Mouse (Mus musculus) embryonic fibroblast, embryonic 13.5 days (primary cell): ENCODE results near the gene Zfp788. TPM values are rescaled to one million over a fixed set of nuclear protein-coding genes. Genes with fewer than 3 reads are reported as not detected.
"Not testable (repeated sequence)": the region's sequence is repeated elsewhere in the genome, so short reads cannot be mapped to it uniquely, and the experiment has no call there.

Experiments used
- H3K27ac ChIP-seq: 2 replicates; pipeline ENCODE4 v1.5.1; 2012; ENCODE audit warnings: low read length, control low read depth, inconsistent platforms; ENCODE audit not compliant: insufficient read depth
- H3K4me1 ChIP-seq: 2 replicates; pipeline ENCODE4 v1.6.1; 2011; ENCODE audit warnings: low read length; ENCODE audit not compliant: control insufficient read depth, insufficient read depth
- H3K4me3 ChIP-seq: 2 replicates; pipeline ENCODE4 v1.5.1; 2011; ENCODE audit warnings: mild to moderate bottlenecking, control low read depth, low read length; ENCODE audit not compliant: insufficient read depth
- CTCF ChIP-seq: IDR thresholded peaks from 2 replicates; pipeline ENCODE4 v1.5.1; 2011; ENCODE audit warnings: mild to moderate bottlenecking, control low read depth, low read length, moderate library complexity, borderline replicate concordance; ENCODE audit not compliant: insufficient read depth
- POLR2A ChIP-seq: IDR thresholded peaks from 2 replicates; pipeline ENCODE4 v1.6.1; 2011; ENCODE audit warnings: low read depth, mild to moderate bottlenecking, control low read depth, low read length, moderate library complexity
- polyA plus RNA-seq: library from polyadenylated mRNA; stranded (reverse); fragments of >200 nt; gene quantifications from 2 replicates; pipeline ENCODE4 v1.2.4, GENCODE M21; 2011; ENCODE audit warnings: low read depth; ENCODE audit not compliant: missing spikeins, insufficient read length

Zfp788 gene
- 17.2 and 20.7 TPM in 2 replicates for polyA plus RNA-seq

DNA sequence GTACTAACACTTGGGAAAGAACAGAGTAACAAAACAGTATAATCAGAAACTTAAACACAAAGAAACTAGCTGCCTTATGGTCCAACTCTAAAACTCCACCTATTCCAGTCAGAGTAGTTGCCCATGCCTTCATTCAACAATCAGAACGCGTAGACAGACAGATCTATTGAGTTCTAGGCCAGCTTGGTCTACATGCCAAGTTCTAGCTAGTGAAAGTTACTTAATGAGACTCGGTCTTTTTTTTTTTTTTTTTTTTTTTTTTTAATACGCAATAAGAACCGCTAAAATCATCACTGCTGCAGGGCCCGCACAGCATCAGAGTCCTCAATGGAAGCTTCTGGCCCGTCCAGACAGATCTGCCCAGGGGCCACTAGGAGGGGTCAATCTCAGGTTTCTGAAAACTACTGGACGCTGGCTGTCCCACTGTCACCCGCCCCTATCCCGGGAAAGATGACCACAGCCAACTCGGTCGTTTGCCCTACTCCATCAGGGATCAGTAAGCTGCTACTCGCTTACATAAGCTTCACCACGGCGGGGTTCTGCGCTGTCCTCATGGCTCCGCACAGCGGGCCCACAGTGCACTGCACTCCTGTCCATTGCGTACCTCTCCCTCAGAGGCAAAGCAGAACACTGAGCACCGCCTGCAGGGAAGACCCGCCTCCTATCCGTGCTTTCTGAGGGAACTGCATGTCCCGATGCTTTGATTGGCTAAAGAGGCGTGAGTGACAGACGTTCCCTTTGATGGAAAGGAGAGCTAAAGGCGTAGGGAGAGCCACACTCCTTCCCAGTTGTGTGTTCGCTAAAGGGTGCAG is at the start of gene Zfp788:
Gene Zfp788, plus strand, starts transcription at position 795 of the 812 bp plus-strand sequence.
- Histone ChIP-seq H3K4me3 (peak within 1 kb of the TSS; percentile 52), H3K4me1 (no peaks in the 10 kb centered on the region; the same call in 1 of the 2 replicates), H3K27ac (peak within 1 kb of the TSS; percentile 82)
- TF ChIP-seq CTCF (peak; percentile 43; the same call in 1 of the 2 replicates), POLR2A (peak; percentile 87)

DNA sequence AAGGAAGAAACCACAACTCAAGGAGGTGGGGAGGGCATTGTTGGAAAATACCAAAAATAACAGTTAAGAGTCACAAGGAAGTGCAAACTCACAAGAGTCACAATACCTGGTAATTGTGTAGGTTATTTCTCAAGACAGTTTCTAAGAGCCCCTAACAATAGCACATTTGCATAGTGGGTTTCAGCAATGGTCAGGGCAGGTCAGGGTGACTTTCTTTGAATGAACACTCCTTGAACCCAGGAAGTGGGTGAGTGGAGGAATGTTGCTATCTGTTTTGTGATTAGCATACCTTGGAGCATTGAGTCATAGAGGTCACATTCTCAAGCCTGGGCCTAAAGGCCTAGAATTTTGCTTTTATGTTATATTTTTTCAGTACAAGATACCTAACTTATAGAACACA is 45.2 kb upstream of the Zfp788 start:
- H3K27ac ChIP-seq, H3K4me1 ChIP-seq, H3K4me3 ChIP-seq: not testable (repeated sequence)

DNA sequence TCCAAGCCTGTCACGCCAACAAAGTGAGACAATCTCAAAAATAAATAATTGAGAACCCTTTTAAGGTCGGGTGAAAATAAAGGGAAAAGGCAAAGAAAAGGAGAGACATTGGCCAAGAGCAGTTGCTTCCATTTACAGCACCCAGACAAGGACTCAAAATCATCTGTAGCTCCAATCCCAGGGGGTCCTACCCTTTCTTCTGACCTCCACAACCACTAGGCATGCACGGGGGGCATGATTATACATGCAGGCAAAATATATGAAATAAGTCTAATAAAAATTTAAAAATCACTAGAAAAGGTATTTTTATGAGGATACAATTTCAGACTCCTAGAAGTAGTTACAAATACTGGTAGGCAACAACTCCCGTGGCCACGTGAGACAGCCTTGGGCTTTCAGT is 34.4 kb upstream of the Zfp788 start:
- peak overlapping the region; percentile 40 for H3K4me3 ChIP-seq
- H3K27ac ChIP-seq, result no peak overlapping the region
- no peaks in the 10 kb centered on the region for H3K4me1 ChIP-seq
- no peak for TF ChIP-seq CTCF
- no peak for TF ChIP-seq POLR2A

DNA sequence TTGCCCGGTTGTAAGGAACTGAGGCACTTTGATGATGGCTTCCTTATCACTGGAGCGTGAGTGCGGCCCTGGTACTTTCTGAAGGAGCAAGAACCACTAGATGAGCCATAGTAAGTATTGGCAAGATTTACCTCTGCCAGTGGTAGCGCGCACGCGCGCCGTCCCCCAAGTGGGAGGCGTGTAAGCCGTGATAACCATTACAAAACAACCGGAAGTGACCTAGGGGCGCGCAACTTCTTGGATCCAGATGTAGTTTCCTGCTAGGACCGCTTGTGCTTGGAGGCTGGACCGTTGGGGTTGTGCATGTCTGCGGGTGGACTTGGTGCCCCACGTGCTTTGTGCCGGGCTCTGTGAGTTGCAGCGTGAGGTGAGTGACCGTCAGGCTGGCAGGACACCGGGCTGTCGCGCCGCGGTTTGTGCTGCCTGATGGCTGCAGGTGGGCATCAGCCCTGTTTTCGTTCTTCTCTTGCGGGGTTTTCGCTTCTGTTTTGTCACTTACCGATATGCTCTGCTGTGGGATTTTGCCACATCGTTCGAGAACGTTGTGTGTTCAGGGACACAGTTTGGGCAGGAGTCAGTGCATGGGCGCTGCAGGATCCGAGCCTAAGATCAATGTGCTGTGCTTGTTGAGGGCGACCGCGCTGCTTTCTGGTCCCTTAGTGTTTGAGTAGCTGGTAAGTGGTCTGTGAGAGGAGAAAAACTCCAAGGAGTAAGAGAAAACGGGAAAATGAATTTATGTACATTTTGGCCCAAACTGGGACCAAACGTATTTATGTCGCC is 33.8 kb upstream of the Zfp788 start, which contains the start of gene 2610021A01Rik:
Gene 2610021A01Rik, plus strand, starts transcription at position 197 of the 780 bp plus-strand sequence.
- TF ChIP-seq POLR2A (peak; percentile 76), CTCF (no peak)
- H3K4me1 ChIP-seq, result no peaks in the 10 kb centered on the region
- H3K4me3 ChIP-seq, result peak within 1 kb of the TSS; percentile 74
- peak within 1 kb of the TSS; percentile 6; the same call in 1 of the 2 replicates for H3K27ac ChIP-seq

DNA sequence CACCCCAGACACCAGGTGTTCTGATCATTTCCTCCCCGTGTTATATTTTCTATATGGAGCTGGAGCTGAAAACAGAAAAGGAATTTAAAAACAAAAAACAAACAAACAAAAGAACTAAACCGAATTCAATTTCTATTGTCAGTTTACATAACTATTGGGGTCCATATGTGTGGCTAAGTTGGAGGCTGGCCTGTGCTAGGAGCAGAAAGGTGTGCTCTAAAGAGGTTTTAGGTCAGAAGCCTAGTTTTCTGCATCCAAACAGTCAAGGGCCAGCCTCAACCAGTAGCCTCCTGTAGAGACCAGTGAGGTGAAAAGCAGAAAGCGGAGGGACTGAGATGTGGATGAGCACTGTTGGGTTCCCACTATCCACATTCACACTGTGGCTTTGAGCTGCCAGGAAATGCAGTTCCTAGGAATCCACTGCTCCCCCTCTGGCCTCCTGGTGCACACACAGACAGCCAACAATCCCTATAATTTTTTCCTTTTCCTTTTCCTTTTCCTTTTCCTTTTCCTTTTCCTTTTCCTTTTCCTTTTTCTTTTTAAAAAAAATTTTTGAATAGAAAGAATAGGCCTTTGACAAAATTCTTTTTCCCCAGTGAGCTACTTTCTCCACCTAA is 33.0 kb upstream of the Zfp788 start:
- TF ChIP-seq POLR2A, result no peak
- TF ChIP-seq CTCF, result no peak

DNA sequence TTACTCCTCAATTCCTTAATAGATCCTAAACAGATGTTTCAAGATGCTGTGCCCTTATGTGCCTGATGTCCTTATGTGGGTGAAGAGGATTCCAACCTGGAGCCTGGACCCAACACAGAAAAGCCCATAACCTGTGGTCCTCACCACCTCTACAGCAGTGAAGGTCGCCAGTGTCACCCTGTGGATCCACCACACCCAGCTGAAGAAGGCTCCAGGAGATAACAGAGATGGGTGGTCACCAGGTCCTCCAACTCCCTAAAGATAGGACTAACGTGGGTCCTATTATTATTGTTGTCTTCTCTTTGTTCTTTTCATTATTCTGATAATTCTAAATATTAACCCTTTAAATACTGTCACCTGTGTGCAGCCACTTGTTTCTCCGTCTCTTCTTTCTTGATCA is 21.3 kb upstream of the Zfp788 start:
- Histone ChIP-seq H3K4me1 (no peaks in the 10 kb centered on the region), H3K27ac (no peak overlapping the region), H3K4me3 (no peak overlapping the region)
- no peak for TF ChIP-seq CTCF
- TF ChIP-seq POLR2A, result no peak

More for the DNA sequence above, 33.0 kb upstream of the Zfp788 start:
- peak overlapping the region; percentile 74 for H3K4me3 ChIP-seq
- H3K4me1 ChIP-seq, result no peaks in the 10 kb centered on the region
- H3K27ac ChIP-seq, result no peak overlapping the region

DNA sequence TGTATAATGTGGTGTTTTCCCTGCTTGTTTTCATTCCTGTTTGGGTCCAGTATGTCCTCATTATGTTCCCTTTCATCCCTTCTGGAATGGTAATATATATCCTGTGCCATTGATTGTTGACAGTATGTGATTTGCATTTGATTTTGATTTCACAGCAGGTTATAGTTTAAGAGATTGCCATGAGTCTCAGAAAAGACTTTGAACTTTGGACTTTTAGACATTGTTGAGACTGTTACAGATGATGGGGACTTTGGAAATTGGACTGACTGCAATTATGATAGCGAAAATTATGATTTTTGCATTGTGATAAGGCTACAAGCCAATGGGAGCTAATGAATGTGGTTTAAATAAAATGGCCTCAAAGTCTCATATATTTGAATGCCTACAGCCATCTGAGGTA is 16.8 kb upstream of the Zfp788 start:
- not testable (repeated sequence) for H3K4me3 ChIP-seq, H3K4me1 ChIP-seq, H3K27ac ChIP-seq

DNA sequence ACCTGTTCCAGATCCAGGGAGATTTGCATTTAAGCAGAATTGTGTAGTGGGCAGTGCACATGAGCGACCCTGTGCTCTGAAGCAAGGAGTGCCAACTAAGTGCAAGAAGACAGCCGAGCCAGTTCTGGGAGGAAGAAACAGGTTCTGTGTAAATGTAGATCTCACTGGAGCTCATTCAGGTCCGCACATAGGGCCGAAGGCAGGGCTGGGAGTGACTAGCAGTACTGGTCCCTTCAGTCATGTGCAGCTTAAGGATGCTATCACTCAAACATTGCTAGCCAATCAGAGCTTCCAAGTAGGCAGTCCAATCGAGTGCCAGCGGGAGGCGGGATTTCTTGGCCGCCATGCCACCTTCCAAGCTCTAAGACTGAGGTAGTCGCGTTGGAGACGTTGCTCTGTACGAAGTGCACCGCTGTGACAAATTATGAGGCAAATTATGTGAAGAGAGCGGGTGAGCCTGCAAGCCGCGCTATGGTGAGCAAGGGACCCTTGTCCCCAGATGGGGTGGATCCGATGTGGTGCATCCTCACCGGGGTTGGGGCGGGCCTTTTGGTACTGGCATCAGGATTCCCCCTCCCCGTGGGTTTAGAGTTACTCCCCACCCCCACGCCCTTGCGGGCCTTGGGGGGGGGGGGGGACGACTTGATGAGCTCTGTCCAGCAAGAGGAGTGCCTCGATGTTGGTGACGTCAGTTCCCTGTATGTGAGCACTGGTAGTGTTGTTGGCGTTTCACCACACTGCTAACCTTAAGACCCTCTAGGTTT is 400 bp downstream of the Zfp788 start:
- H3K4me1 ChIP-seq, result no peaks in the 10 kb centered on the region; the same call in 1 of the 2 replicates
- H3K4me3 ChIP-seq, result peak overlapping the region; percentile 52
- H3K27ac ChIP-seq, result peak overlapping the region; percentile 82
- no peak for TF ChIP-seq CTCF
- TF ChIP-seq POLR2A, result peak; percentile 82

DNA sequence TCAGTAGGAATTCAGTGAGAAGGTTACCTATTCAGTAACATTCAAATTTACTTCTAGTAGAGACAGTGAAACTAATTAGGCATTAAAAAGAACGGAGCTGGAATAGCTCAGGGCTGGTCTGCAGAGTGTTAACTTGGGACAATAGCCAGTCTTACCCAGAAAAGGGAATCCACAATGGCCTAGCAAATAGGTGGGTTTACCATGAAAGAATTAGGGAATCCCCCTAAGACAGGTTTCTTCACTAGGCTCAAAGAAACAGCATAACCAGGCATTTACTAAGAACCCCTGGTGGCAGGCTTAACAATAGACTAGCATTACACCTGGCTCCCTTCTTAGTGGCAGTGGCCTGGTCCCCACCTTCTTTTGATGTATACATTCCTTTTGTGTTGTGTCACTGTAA is 41.3 kb downstream of the Zfp788 start:
- not testable (repeated sequence) for H3K27ac ChIP-seq, H3K4me1 ChIP-seq, H3K4me3 ChIP-seq

Other genes starting within 250 kb of the Zfp788 start
- 18.8 and 21.3 TPM in 2 replicates for gene AI987944, start 239.8 kb upstream of the Zfp788 start, polyA plus RNA-seq
- 0.15 and 0.21 TPM in 2 replicates for gene Vmn2r57, start 184.5 kb upstream of the Zfp788 start, polyA plus RNA-seq
- 0.17 and 0.21 TPM in 2 replicates for gene Gm20449, start 133.8 kb upstream of the Zfp788 start, polyA plus RNA-seq
- 6.8 and 9.2 TPM in 2 replicates for gene AW146154, start 133.3 kb upstream of the Zfp788 start, polyA plus RNA-seq
- gene Gm6871, start 59.5 kb upstream of the Zfp788 start, polyA plus RNA-seq, result not detected in 2 replicates
- 11.4 and 14.3 TPM in 2 replicates for gene 2610021A01Rik, start 34.0 kb upstream of the Zfp788 start, polyA plus RNA-seq
- not detected in 2 replicates for gene Vmn2r58, start 239.5 kb downstream of the Zfp788 start, polyA plus RNA-seq